In genomic region chr12:44292281-44292680, GRCm38 (mm10) we compare ENCODE assay signal across 8 mouse cellular contexts. TPM values are rescaled to one million over a fixed set of nuclear protein-coding genes. Genes with fewer than 3 reads are reported as not detected.
A peak's percentile ranks its signal among the peaks of the same experiment; 100 is the strongest.
DNase-seq lines count a peak whose midpoint lies in the region; ATAC-seq and TF ChIP-seq lines count a peak whose summit lies in the region.

No protein-coding gene starts in this region.

- ATAC-seq in embryonic facial prominence, embryonic 11.5 days (replicated peaks; ENCODE audit: insufficient number of reproducible peaks, low FRiP score, low TSS enrichment, low read depth): no peak
- ATAC-seq in hindbrain, embryonic 16.5 days: peak; percentile 67
- no peak for ATAC-seq in neural tube, embryonic 11.5 days (ENCODE audit: insufficient read depth, low FRiP score, low TSS enrichment)

- no peaks in the 10 kb centered on the region for H3K9me3 ChIP-seq in embryonic facial prominence, embryonic 11.5 days (replicated peaks; ENCODE audit: control insufficient read depth, low read length)
- no peaks in the 10 kb centered on the region for H3K9me3 ChIP-seq in hindbrain, embryonic 16.5 days (ENCODE audit: control insufficient read depth, low read length)
- H3K9me3 ChIP-seq in neural tube, embryonic 11.5 days (ENCODE audit: control insufficient read depth, low read length): no peaks in the 10 kb centered on the region

- no peak for TF ChIP-seq POLR2A in bone marrow, adult 2 months (IDR thresholded peaks at IDR 0.05; ENCODE audit: borderline replicate concordance, control insufficient read depth, low read depth, low read length)

- DNase-seq in urinary bladder, postnatal 25 days (ENCODE audit: low spot score): peak; percentile 51
- no peak for DNase-seq in urinary bladder, postnatal 4 days (ENCODE audit: low spot score in 2 of 2)
- peak; percentile 80 for DNase-seq in embryonic facial prominence, embryonic 11.5 days (ENCODE audit: low spot score)
- DNase-seq in left cerebral cortex, postnatal 25 days (ENCODE audit: low spot score in 2 of 2): peak; percentile 69 to 77
- DNase-seq in neural tube, embryonic 11.5 days (ENCODE audit: low spot score): peak; percentile 64
- no peak for DNase-seq in ovary, adult 18-20 months (ENCODE audit: low spot score)

- no peak overlapping the region for H3K9ac ChIP-seq in embryonic facial prominence, embryonic 11.5 days (replicated peaks; ENCODE audit: low read length)
- H3K9ac ChIP-seq in hindbrain, embryonic 16.5 days (ENCODE audit: low read depth, low read length): no peak overlapping the region
- H3K9ac ChIP-seq in neural tube, embryonic 11.5 days (ENCODE audit: low read length): no peak overlapping the region

- no peak overlapping the region for H3K4me2 ChIP-seq in embryonic facial prominence, embryonic 11.5 days (ENCODE audit: low read depth, low read length)
- no peak overlapping the region for H3K4me2 ChIP-seq in hindbrain, embryonic 16.5 days (ENCODE audit: low read length)
- no peak overlapping the region for H3K4me2 ChIP-seq in neural tube, embryonic 11.5 days (ENCODE audit: low read depth)

- no peaks in the 10 kb centered on the region for H3K27me3 ChIP-seq in embryonic facial prominence, embryonic 11.5 days (ENCODE audit: control insufficient read depth, insufficient read depth, low read length)
- no peaks in the 10 kb centered on the region for H3K27me3 ChIP-seq in hindbrain, embryonic 16.5 days (replicated peaks; ENCODE audit: control insufficient read depth, insufficient read depth, low read length)
- H3K27me3 ChIP-seq in neural tube, embryonic 11.5 days (ENCODE audit: control insufficient read depth, insufficient read depth, low read length): no peaks in the 10 kb centered on the region

- no peak overlapping the region for H3K27ac ChIP-seq in bone marrow, adult 2 months (ENCODE audit: control insufficient read depth, insufficient read depth, low read depth, low read length, poor library complexity)
- no peak overlapping the region for H3K27ac ChIP-seq in embryonic facial prominence, embryonic 11.5 days (replicated peaks; ENCODE audit: low read depth, low read length)
- no peak overlapping the region for H3K27ac ChIP-seq in hindbrain, embryonic 16.5 days (ENCODE audit: low read depth, low read length)
- no peak overlapping the region for H3K27ac ChIP-seq in neural tube, embryonic 11.5 days (ENCODE audit: low read depth, low read length)

- no peaks in the 10 kb centered on the region for H3K36me3 ChIP-seq in embryonic facial prominence, embryonic 11.5 days (replicated peaks; ENCODE audit: control insufficient read depth, insufficient read depth, low read depth, low read length)
- peaks cover 4% of the 10 kb centered on the region; the same call in 1 of the 2 replicates for H3K36me3 ChIP-seq in hindbrain, embryonic 16.5 days (ENCODE audit: control insufficient read depth, insufficient read depth, low read length)
- no peaks in the 10 kb centered on the region; the same call in 1 of the 2 replicates for H3K36me3 ChIP-seq in neural tube, embryonic 11.5 days (ENCODE audit: control insufficient read depth, insufficient read depth, low read length)

- no peaks in the 10 kb centered on the region; the same call in 1 of the 2 replicates for H3K4me1 ChIP-seq in bone marrow, adult 2 months (ENCODE audit: control insufficient read depth, insufficient read depth, low read length)
- no peaks in the 10 kb centered on the region for H3K4me1 ChIP-seq in embryonic facial prominence, embryonic 11.5 days (ENCODE audit: control insufficient read depth, insufficient read depth, low read length)
- no peaks in the 10 kb centered on the region for H3K4me1 ChIP-seq in hindbrain, embryonic 16.5 days (ENCODE audit: control insufficient read depth, insufficient read depth, low read depth, low read length)
- H3K4me1 ChIP-seq in neural tube, embryonic 11.5 days (ENCODE audit: control insufficient read depth, insufficient read depth, low read length): no peaks in the 10 kb centered on the region

- 0 out of 2 replicates have a peak, but pooled peaks have one; percentile 16 for TF ChIP-seq CTCF in bone marrow, adult 2 months (IDR thresholded peaks at IDR 0.05; ENCODE audit: control insufficient read depth, insufficient read depth, low read length)

- H3K4me3 ChIP-seq in bone marrow, adult 2 months (replicated peaks; ENCODE audit: control insufficient read depth, low read depth, low read length): no peak overlapping the region
- H3K4me3 ChIP-seq in embryonic facial prominence, embryonic 11.5 days (ENCODE audit: low read depth, low read length): no peak overlapping the region
- no peak overlapping the region for H3K4me3 ChIP-seq in hindbrain, embryonic 16.5 days (ENCODE audit: low read length)
- no peak overlapping the region for H3K4me3 ChIP-seq in neural tube, embryonic 11.5 days (ENCODE audit: low read depth, low read length)

- intact Hi-C loops in left cerebral cortex, postnatal 25 days (cut with DNase I): no loop called here

RNA-seq across cellular contexts. Expression of gene Nrcam, which starts 36.4 kb away (rescaled TPM):
- 0.32 TPM in 1 of 2 replicates, not detected in the other for polyA plus RNA-seq in bone marrow, adult 2 months (2011; ENCODE audit: insufficient read depth, insufficient read length, low replicate concordance, missing spikeins)
- 21.3 and 22.3 TPM in 2 replicates for polyA plus RNA-seq in embryonic facial prominence, embryonic 11.5 days (2014; fragmentation: Nextera tagmentation; extraction: Ambion mirVana)
- polyA plus RNA-seq in hindbrain, embryonic 16.5 days (2015; fragmentation: Nextera tagmentation; extraction: Ambion mirVana): 125 and 142 TPM in 2 replicates
- total RNA-seq in left cerebral cortex, postnatal 25 days (2021): 100 to 1,000 TPM; 524 to 562 TPM
- polyA plus RNA-seq in neural tube, embryonic 11.5 days (2014; fragmentation: Nextera tagmentation; extraction: Ambion mirVana): 86.0 and 94.4 TPM in 2 replicates

Comparison
In these comparisons a context has a peak if more than half of its experiments do, and no peak if none do; other contexts are left out.
1. DNase-seq: peak in urinary bladder, postnatal 25 days (single experiment), embryonic facial prominence, embryonic 11.5 days (single experiment), left cerebral cortex, postnatal 25 days (2 of 2) and neural tube, embryonic 11.5 days (single experiment); none in urinary bladder, postnatal 4 days (0 of 2) and ovary, adult 18-20 months (single experiment).
2. RNA of gene Nrcam, which starts 36.4 kb away (polyA plus RNA-seq): 125 to 142 TPM in hindbrain, embryonic 16.5 days, 86.0 to 94.4 TPM in neural tube, embryonic 11.5 days and 21.3 to 22.3 TPM in embryonic facial prominence, embryonic 11.5 days; 0.32 TPM in bone marrow, adult 2 months; every median in the first group is over 10 times any median in the second.